Mouse (Mus musculus): ENCODE results near the gene Nup62. TPM values are rescaled to one million over a fixed set of nuclear protein-coding genes. Genes with fewer than 3 reads are reported as not detected.

Gene Nup62
- total RNA-seq, 2 experiments from 2014 or later = 33.0 to 37.1 TPM

- intact Hi-C loops (cut with DNase I) = no loop called here
- no peak for DNase-seq (ENCODE audit: low spot score in 2 of 2)
Measured at GRCm38 (mm10) chr7:44840426-44840825, 24.5 kb downstream of the Nup62 start.

GRCm38 (mm10) chr7:44841825-44842463 lies 26.1 kb downstream of the Nup62 start:
- DNase-seq (ENCODE audit: low spot score in 2 of 2) = no peak
- intact Hi-C loops (cut with DNase I) = no loop called here

- no peak for DNase-seq (ENCODE audit: low spot score in 2 of 2)
- intact Hi-C loops (cut with DNase I) = no loop called here
Measured at GRCm38 (mm10) chr7:44845006-44845405, 29.1 kb downstream of the Nup62 start.

- intact Hi-C loops (cut with DNase I) = no loop called here
- no peak for DNase-seq (ENCODE audit: low spot score in 2 of 2)
Measured at GRCm38 (mm10) chr7:44846804-44847203, 30.9 kb downstream of the Nup62 start.

GRCm38 (mm10) chr7:44847772-44848171 lies 31.9 kb downstream of the Nup62 start:
- DNase-seq (ENCODE audit: low spot score in 2 of 2) = no peak
- intact Hi-C loops (cut with DNase I) = no loop called here

GRCm38 (mm10) chr7:44848561-44849415 lies 32.9 kb downstream of the Nup62 start, which contains the start of the genes Akt1s1 and Tbc1d17:
Gene Akt1s1 (plus strand): TSS chr7:44848991.
Gene Tbc1d17 (minus strand): TSS chr7:44849079.
- DNase-seq (ENCODE audit: low spot score in 2 of 2) = peak; percentile 99 to 100
- intact Hi-C loops (cut with DNase I) = no loop called here

- DNase-seq (ENCODE audit: low spot score in 2 of 2) = peak; percentile 91 to 95
- intact Hi-C loops (cut with DNase I) = no loop called here
Measured at GRCm38 (mm10) chr7:44849416-44850111, 33.7 kb downstream of the Nup62 start.

GRCm38 (mm10) chr7:44850146-44850545 lies 34.3 kb downstream of the Nup62 start:
- intact Hi-C loops (cut with DNase I) = no loop called here
- peak; percentile 72 to 77 for DNase-seq (ENCODE audit: low spot score in 2 of 2)

- intact Hi-C loops (cut with DNase I) = no loop called here
- DNase-seq (ENCODE audit: low spot score in 2 of 2) = no peak
Measured at GRCm38 (mm10) chr7:44850789-44851624, 35.1 kb downstream of the Nup62 start.

- intact Hi-C loops (cut with DNase I) = no loop called here
- DNase-seq (ENCODE audit: low spot score in 2 of 2) = no peak
Measured at GRCm38 (mm10) chr7:44851625-44852234, 35.8 kb downstream of the Nup62 start.

GRCm38 (mm10) chr7:44852259-44853027 lies 36.6 kb downstream of the Nup62 start:
- intact Hi-C loops (cut with DNase I) = no loop called here
- DNase-seq (ENCODE audit: low spot score in 2 of 2) = no peak

- intact Hi-C loops (cut with DNase I) = no loop called here
- no peak for DNase-seq (ENCODE audit: low spot score in 2 of 2)
Measured at GRCm38 (mm10) chr7:44853065-44853464, 37.2 kb downstream of the Nup62 start.

GRCm38 (mm10) chr7:44853596-44854355 lies 37.9 kb downstream of the Nup62 start:
- DNase-seq (ENCODE audit: low spot score in 2 of 2) = no peak

GRCm38 (mm10) chr7:44854356-44855031 lies 38.6 kb downstream of the Nup62 start:
- intact Hi-C loops (cut with DNase I) = no loop called here

More at GRCm38 (mm10) chr7:44853596-44854355, 37.9 kb downstream of the Nup62 start:
- intact Hi-C loops (cut with DNase I) = no loop called here

GRCm38 (mm10) chr7:44855036-44855435 lies 39.1 kb downstream of the Nup62 start:
- intact Hi-C loops (cut with DNase I) = no loop called here

More at GRCm38 (mm10) chr7:44854356-44855031, 38.6 kb downstream of the Nup62 start:
- peak in 1 of 2 experiments; percentile 66 for DNase-seq (ENCODE audit: low spot score in 2 of 2)

GRCm38 (mm10) chr7:44856265-44856916 lies 40.5 kb downstream of the Nup62 start:
- DNase-seq (ENCODE audit: low spot score in 2 of 2) = no peak
- intact Hi-C loops (cut with DNase I) = no loop called here

More at GRCm38 (mm10) chr7:44855036-44855435, 39.1 kb downstream of the Nup62 start:
- DNase-seq (ENCODE audit: low spot score in 2 of 2) = no peak
